Mouse (Mus musculus) spleen, adult 2 months (tissue): ENCODE measurements around the gene Bsg. TPM values are rescaled to one million over a fixed set of nuclear protein-coding genes. Genes with fewer than 3 reads are reported as not detected.
A peak's percentile ranks its signal among the peaks of the same experiment; 100 is the strongest.

Experiments
- DNase-seq, 2 experiments: peaks; one replicate each; pipeline versions ENCODE4 v3.0.0 to v3.0.0-alpha.2; 2012 to 2021; ENCODE audit warnings: low spot score in 2 of 2, low read depth in 1 of 2
- H3K27ac ChIP-seq: fragments of 200-500 bp; 2 replicates; pipeline ENCODE4 v1.5.1; 2012; ENCODE audit warnings: low read length, inconsistent platforms; ENCODE audit not compliant: insufficient read depth
- H3K27me3 ChIP-seq: fragments of 200-500 bp; 2 replicates; pipeline ENCODE4 v1.6.1; 2012; ENCODE audit warnings: mild to moderate bottlenecking, moderate library complexity, low read length, inconsistent platforms; ENCODE audit not compliant: control insufficient read depth, insufficient read depth
- H3K36me3 ChIP-seq: fragments of 200-500 bp; 2 replicates; pipeline ENCODE4 v1.6.1; 2012; ENCODE audit warnings: mild to moderate bottlenecking, low read length, inconsistent platforms; ENCODE audit not compliant: control insufficient read depth, insufficient read depth
- H3K4me1 ChIP-seq: fragments of 200-500 bp; 2 replicates; pipeline ENCODE4 v1.6.1; 2011; ENCODE audit warnings: inconsistent platforms; ENCODE audit not compliant: control insufficient read depth, insufficient read depth, insufficient read length
- H3K4me3 ChIP-seq: fragments of 200-500 bp; 2 replicates; pipeline ENCODE4 v1.5.1; 2011; ENCODE audit warnings: mild to moderate bottlenecking, inconsistent platforms; ENCODE audit not compliant: insufficient read depth, insufficient read length; ENCODE audit errors: extremely low read depth
- CTCF ChIP-seq: fragments of 200-500 bp; IDR thresholded peaks from 2 replicates; pipeline ENCODE4 v1.5.1; 2011; ENCODE audit warnings: mild to moderate bottlenecking, inconsistent platforms; ENCODE audit not compliant: insufficient read depth, insufficient read length, insufficient replicate concordance; ENCODE audit errors: extremely low read depth
- POLR2A ChIP-seq: fragments of 200-500 bp; IDR thresholded peaks from 2 replicates; pipeline ENCODE4 v1.6.1; 2011; ENCODE audit warnings: low read depth, low read length, inconsistent platforms
- WGBS: fragments of 180-500 bp; shearing (Covaris S2); methylation state at CpG from one replicate; pipeline ENCODE4 v1.1.7; 2018; 5-methylcytosine and 5-hydroxymethylcytosine counted together
- polyA plus RNA-seq: library from polyadenylated mRNA; depleted of rRNA; stranded (reverse); fragments of >200 nt; gene quantifications from 2 replicates; pipeline ENCODE4 v1.2.3, GENCODE M21; 2012

Bsg gene
- polyA plus RNA-seq, 1 experiment, result 208 TPM

- Histone ChIP-seq H3K27ac (no peak overlapping the region), H3K4me3 (no peak overlapping the region), H3K4me1 (no peaks in the 10 kb centered on the region), H3K27me3 (no peaks in the 10 kb centered on the region), H3K36me3 (peaks cover 4% of the 10 kb centered on the region; the same call in 1 of the 2 replicates)
- 56% methylated on average over 13 of the region's 13 CpGs for WGBS
- no peak for DNase-seq
- TF ChIP-seq POLR2A (no peak), CTCF (no peak)
These were observed 25.2 kb downstream of the Bsg start for GRCm38 (mm10) chr10:79729357-79729965.

- Histone ChIP-seq H3K36me3 (peaks cover 29% of the 10 kb centered on the region), H3K4me3 (no peak overlapping the region), H3K27me3 (no peaks in the 10 kb centered on the region), H3K27ac (no peak overlapping the region), H3K4me1 (no peaks in the 10 kb centered on the region)
- peak; percentile 25; the same call in 1 of the 2 replicates for TF ChIP-seq CTCF
- TF ChIP-seq POLR2A, result no peak
- peak in 1 of 2 experiments; percentile 31 for DNase-seq
- WGBS, result 95% methylated on average over 1 of the region's 1 CpGs
These were observed 28.2 kb downstream of the Bsg start for GRCm38 (mm10) chr10:79732500-79732899.

GRCm38 (mm10) chr10:79733847-79734246 lies 29.6 kb downstream of the Bsg start:
- Histone ChIP-seq H3K36me3 (peaks cover 39% of the 10 kb centered on the region), H3K4me3 (no peak overlapping the region), H3K27me3 (no peaks in the 10 kb centered on the region), H3K27ac (no peak overlapping the region), H3K4me1 (no peaks in the 10 kb centered on the region)
- DNase-seq, result no peak
- no peak for TF ChIP-seq POLR2A
- no peak for TF ChIP-seq CTCF
- WGBS, result 95% methylated on average over 15 of the region's 15 CpGs

- no peaks in the 10 kb centered on the region for H3K4me1 ChIP-seq
- no peak for TF ChIP-seq POLR2A
- no peak for TF ChIP-seq CTCF
- no peak overlapping the region for H3K27ac ChIP-seq
- WGBS, result 89% methylated on average over 51 of the region's 52 CpGs
- DNase-seq, result no peak
- H3K27me3 ChIP-seq, result no peaks in the 10 kb centered on the region
- peaks cover 54% of the 10 kb centered on the region for H3K36me3 ChIP-seq
- no peak overlapping the region for H3K4me3 ChIP-seq
These were observed 31.1 kb downstream of the Bsg start for GRCm38 (mm10) chr10:79735361-79735760.

DNA sequence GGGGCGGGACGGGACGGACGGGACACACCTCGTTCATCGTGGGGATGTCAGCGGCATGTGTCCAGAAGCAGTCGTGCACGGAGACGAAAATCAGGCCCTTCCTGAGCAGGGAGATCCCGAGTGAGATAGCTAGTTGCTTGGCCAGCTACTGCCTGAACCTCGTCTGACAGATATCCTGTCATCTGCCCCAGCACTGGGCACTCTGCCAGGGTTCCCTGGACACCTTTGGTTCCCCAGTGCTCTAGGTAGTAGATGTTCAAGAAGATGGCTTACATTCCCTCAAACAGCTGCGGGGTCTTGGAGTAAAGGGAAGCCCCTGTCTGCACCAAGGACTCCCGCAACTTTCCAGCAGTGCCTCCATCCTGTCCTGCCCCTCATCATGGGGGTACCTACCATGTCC lies 32.4 kb downstream of the Bsg start:
- DNase-seq, result no peak
- WGBS, result 92% methylated on average over 14 of the region's 14 CpGs
- Histone ChIP-seq H3K27ac (no peak overlapping the region), H3K4me3 (no peak overlapping the region), H3K36me3 (peaks cover 65% of the 10 kb centered on the region), H3K4me1 (no peaks in the 10 kb centered on the region), H3K27me3 (no peaks in the 10 kb centered on the region)
- no peak for TF ChIP-seq CTCF
- no peak for TF ChIP-seq POLR2A

- H3K27me3 ChIP-seq, result no peaks in the 10 kb centered on the region
- WGBS, result 95% methylated on average over 10 of the region's 10 CpGs
- H3K4me3 ChIP-seq, result no peak overlapping the region
- H3K27ac ChIP-seq, result no peak overlapping the region
- TF ChIP-seq CTCF (peak; percentile 40; the same call in 1 of the 2 replicates), POLR2A (no peak)
- peaks cover 70% of the 10 kb centered on the region for H3K36me3 ChIP-seq
- no peak for DNase-seq
- H3K4me1 ChIP-seq, result no peaks in the 10 kb centered on the region
These were observed 34.0 kb downstream of the Bsg start for GRCm38 (mm10) chr10:79738259-79738658.

GRCm38 (mm10) chr10:79739234-79739633 lies 34.9 kb downstream of the Bsg start:
- no peak for DNase-seq
- H3K36me3 ChIP-seq, result peaks cover 69% of the 10 kb centered on the region
- H3K27ac ChIP-seq, result no peak overlapping the region
- H3K4me1 ChIP-seq, result no peaks in the 10 kb centered on the region
- 95% methylated on average over 28 of the region's 28 CpGs for WGBS
- H3K27me3 ChIP-seq, result no peaks in the 10 kb centered on the region
- no peak overlapping the region for H3K4me3 ChIP-seq
- no peak for TF ChIP-seq CTCF
- no peak for TF ChIP-seq POLR2A
